Mouse (Mus musculus): ENCODE results near the gene Prss45. TPM values are rescaled to one million over a fixed set of nuclear protein-coding genes. Genes with fewer than 3 reads are reported as not detected.

Prss45 gene
- polyA plus RNA-seq (2014; fragmentation: Nextera tagmentation; extraction: Ambion mirVana), result not detected in 2 replicates

DNA sequence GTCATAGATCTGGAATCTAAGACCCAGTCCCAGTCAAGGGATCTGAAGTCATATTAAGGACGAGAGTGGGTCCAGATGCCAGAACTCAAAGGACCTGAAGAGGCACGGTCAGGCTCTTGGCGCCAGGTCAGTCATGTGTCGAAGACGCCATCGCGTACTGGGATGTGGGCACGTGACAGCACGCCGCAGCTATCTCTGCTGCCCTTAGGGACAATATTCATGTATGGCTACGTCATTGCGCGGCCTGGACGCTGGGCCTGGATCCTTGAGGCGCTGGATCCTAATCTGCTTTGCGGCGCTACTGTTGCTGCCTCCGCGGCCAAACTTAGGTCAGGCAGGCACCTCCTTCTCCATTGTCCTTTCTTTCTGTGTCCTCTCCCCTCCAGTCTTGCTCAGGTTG lies at the start of gene Prss45:
Prss45 (plus strand) TSS at position 178 of the 400 bp plus-strand sequence.
- 73% methylated on average over 19 of the region's 19 CpGs for WGBS
- Histone ChIP-seq H3K27ac (replicated peaks; ENCODE audit: low read depth, low read length) (no peak within 1 kb of the TSS), H3K36me3 (ENCODE audit: control insufficient read depth, insufficient read depth, low read length) (no peaks in the 10 kb centered on the region), H3K9ac (ENCODE audit: low read length) (no peak within 1 kb of the TSS), H3K4me1 (ENCODE audit: control insufficient read depth, insufficient read depth, low read length) (no peaks in the 10 kb centered on the region), H3K4me3 (ENCODE audit: low read depth, low read length) (no peak within 1 kb of the TSS), H3K27me3 (ENCODE audit: control insufficient read depth, insufficient read depth, low read length) (no peaks in the 10 kb centered on the region), H3K9me3 (ENCODE audit: control insufficient read depth, low read length) (no peaks in the 10 kb centered on the region), H3K4me2 (ENCODE audit: low read depth, severe bottlenecking) (no peak within 1 kb of the TSS)
- ATAC-seq (ENCODE audit: insufficient number of reproducible peaks, low FRiP score, low TSS enrichment, low read depth) (no peak), DNase-seq (ENCODE audit: low spot score) (no peak)

DNA sequence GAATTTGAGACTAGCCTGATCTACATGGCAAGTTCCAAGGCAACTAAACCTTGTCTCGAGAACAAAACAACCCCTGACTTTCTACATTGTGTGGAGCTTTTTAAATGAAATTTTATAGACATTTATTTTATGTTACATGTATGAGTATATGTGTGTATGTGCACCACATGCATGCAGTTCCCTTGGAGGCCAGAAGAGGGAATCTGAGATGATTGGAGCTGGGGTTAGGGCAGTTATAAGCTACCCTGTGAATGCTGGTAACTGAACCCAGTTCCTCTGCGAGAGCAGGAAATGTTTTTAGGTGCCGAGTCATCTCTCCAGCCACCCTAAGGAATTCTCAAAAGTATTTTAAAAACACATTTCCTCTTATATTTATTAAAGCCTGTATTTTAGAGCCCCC lies 46.2 kb upstream of the Prss45 start:
- H3K9me3 ChIP-seq (ENCODE audit: control insufficient read depth, low read length), result no peaks in the 10 kb centered on the region; the same call in 1 of the 2 replicates
- ATAC-seq (ENCODE audit: insufficient number of reproducible peaks, low FRiP score, low TSS enrichment, low read depth) (no peak), DNase-seq (ENCODE audit: low spot score) (no peak)
- no peak overlapping the region for H3K4me2 ChIP-seq (ENCODE audit: low read depth, severe bottlenecking)
- no peak overlapping the region for H3K9ac ChIP-seq (ENCODE audit: low read length)
- no peaks in the 10 kb centered on the region for H3K36me3 ChIP-seq (ENCODE audit: control insufficient read depth, insufficient read depth, low read length)
- WGBS, result 92% methylated on average over 3 of the region's 3 CpGs
- H3K27ac ChIP-seq (replicated peaks; ENCODE audit: low read depth, low read length), result no peak overlapping the region
- H3K4me3 ChIP-seq (ENCODE audit: low read depth, low read length), result no peak overlapping the region
- no peaks in the 10 kb centered on the region for H3K4me1 ChIP-seq (ENCODE audit: control insufficient read depth, insufficient read depth, low read length)
- H3K27me3 ChIP-seq (ENCODE audit: control insufficient read depth, insufficient read depth, low read length), result no peaks in the 10 kb centered on the region

DNA sequence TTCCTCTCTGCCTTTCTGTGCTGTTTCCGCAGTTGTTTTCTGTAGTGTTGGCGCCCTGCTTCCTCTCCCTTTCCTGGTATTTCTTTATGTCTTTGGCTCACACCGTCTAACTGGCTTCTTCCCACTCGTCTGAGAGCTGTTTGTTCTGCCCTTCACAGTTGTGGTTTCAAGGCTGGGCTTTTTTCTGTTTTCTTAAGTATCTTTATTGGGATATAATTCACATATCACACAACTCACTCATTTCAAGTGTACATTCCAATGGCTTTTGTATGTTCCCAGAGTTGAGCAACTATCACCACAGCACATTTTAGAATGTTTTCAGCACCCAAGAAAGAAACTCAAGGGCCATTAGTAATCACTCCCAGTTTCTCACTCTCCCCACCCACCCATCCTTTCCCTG lies 43.9 kb upstream of the Prss45 start:
- 71% methylated on average over 4 of the region's 4 CpGs for WGBS
- Histone ChIP-seq H3K9ac (ENCODE audit: low read length) (no peak overlapping the region), H3K27ac (replicated peaks; ENCODE audit: low read depth, low read length) (no peak overlapping the region), H3K9me3 (ENCODE audit: control insufficient read depth, low read length) (no peaks in the 10 kb centered on the region; the same call in 1 of the 2 replicates), H3K4me2 (ENCODE audit: low read depth, severe bottlenecking) (no peak overlapping the region), H3K36me3 (ENCODE audit: control insufficient read depth, insufficient read depth, low read length) (no peaks in the 10 kb centered on the region), H3K27me3 (ENCODE audit: control insufficient read depth, insufficient read depth, low read length) (no peaks in the 10 kb centered on the region), H3K4me1 (ENCODE audit: control insufficient read depth, insufficient read depth, low read length) (no peaks in the 10 kb centered on the region), H3K4me3 (ENCODE audit: low read depth, low read length) (no peak overlapping the region)
- DNase-seq (ENCODE audit: low spot score), result no peak
- no peak for ATAC-seq (ENCODE audit: insufficient number of reproducible peaks, low FRiP score, low TSS enrichment, low read depth)

DNA sequence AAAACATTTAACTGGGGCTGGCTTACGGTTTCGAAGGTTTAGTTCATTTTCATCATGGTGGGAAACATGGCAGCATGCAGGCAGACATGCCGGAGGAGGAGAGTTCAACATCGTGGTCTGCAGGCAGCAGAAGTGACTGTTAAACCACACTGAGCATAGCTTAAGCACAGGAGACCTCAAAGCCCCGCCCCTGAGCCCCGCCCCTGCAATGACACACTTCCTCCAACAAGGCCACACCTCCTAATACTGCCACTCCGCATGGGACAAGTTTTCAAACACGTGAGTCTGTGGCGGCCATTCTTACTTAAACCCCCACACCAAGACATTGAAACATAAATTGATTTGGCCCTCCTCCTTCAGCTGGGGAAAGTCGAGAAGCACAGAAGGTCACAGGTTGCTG lies 37.4 kb upstream of the Prss45 start:
- Histone ChIP-seq H3K4me1 (ENCODE audit: control insufficient read depth, insufficient read depth, low read length) (no peaks in the 10 kb centered on the region), H3K4me2 (ENCODE audit: low read depth, severe bottlenecking) (no peak overlapping the region), H3K4me3 (ENCODE audit: low read depth, low read length) (no peak overlapping the region), H3K27me3 (ENCODE audit: control insufficient read depth, insufficient read depth, low read length) (no peaks in the 10 kb centered on the region), H3K27ac (replicated peaks; ENCODE audit: low read depth, low read length) (no peak overlapping the region), H3K36me3 (ENCODE audit: control insufficient read depth, insufficient read depth, low read length) (no peaks in the 10 kb centered on the region), H3K9me3 (ENCODE audit: control insufficient read depth, low read length) (no peaks in the 10 kb centered on the region), H3K9ac (ENCODE audit: low read length) (no peak overlapping the region)
- WGBS, result 82% methylated on average over 10 of the region's 10 CpGs
- no peak for DNase-seq (ENCODE audit: low spot score)
- ATAC-seq (ENCODE audit: insufficient number of reproducible peaks, low FRiP score, low TSS enrichment, low read depth), result no peak

DNA sequence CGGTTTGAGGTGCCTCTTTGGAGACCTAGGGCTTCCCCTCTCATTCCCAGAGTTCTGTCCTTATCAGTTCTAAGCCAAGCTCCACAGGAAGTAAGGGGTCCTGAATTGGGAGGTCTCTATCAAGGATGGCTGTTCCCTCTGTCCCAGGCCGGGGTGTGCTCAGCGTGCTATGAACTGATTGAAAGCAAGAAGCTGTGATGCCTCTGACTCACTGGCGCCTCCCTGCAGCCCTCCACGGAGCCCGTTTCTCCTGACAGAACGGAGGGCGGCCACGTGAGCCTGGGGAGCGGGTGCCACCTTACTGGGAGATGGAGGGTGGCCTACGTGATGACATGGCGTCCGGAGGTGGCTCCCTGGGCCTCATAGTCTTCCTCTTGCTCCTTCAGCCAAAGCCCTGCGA lies 36.5 kb upstream of the Prss45 start, which contains the start of gene Prss42:
Prss42 (plus strand) TSS at position 301 of the 400 bp plus-strand sequence.
- H3K4me3 ChIP-seq (ENCODE audit: low read depth, low read length), result no peak within 1 kb of the TSS
- H3K9me3 ChIP-seq (ENCODE audit: control insufficient read depth, low read length), result no peaks in the 10 kb centered on the region
- no peaks in the 10 kb centered on the region for H3K4me1 ChIP-seq (ENCODE audit: control insufficient read depth, insufficient read depth, low read length)
- H3K4me2 ChIP-seq (ENCODE audit: low read depth, severe bottlenecking), result no peak within 1 kb of the TSS
- ATAC-seq (ENCODE audit: insufficient number of reproducible peaks, low FRiP score, low TSS enrichment, low read depth), result no peak
- H3K36me3 ChIP-seq (ENCODE audit: control insufficient read depth, insufficient read depth, low read length), result no peaks in the 10 kb centered on the region
- no peak within 1 kb of the TSS for H3K9ac ChIP-seq (ENCODE audit: low read length)
- H3K27me3 ChIP-seq (ENCODE audit: control insufficient read depth, insufficient read depth, low read length), result no peaks in the 10 kb centered on the region
- no peak within 1 kb of the TSS for H3K27ac ChIP-seq (replicated peaks; ENCODE audit: low read depth, low read length)
- DNase-seq (ENCODE audit: low spot score), result no peak
- 93% methylated on average over 14 of the region's 14 CpGs for WGBS

DNA sequence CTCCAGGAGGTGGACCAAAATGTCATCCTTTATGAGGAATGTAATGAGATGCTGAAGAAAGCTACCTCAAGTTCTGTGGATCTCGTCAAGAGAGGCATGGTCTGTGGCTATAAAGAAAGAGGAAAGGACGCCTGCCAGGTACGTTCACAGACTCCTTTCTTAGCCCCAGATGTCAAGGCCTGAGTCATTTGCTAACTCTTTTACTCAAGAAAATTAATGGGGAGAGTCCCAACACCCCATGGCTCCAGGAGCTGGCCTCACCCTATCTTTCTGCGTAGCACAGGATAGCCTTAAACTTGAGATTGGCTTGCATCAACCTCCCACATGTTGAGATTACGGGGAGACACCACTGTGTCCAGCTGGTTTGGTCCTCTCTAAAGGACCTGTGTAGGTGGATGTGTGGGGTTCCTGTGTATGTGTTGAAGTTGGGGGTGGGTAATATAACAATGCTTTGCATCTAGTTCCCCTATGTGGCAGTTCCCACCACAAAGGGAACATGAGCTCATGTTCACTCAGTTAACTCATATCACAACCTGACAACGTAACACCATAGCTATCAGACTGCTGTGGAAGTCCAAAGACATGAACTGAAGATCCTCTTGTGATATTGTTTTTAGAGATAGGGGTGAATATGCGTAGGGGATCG lies 33.4 kb upstream of the Prss45 start:
- ATAC-seq (ENCODE audit: insufficient number of reproducible peaks, low FRiP score, low TSS enrichment, low read depth) (no peak), DNase-seq (ENCODE audit: low spot score) (no peak)
- Histone ChIP-seq H3K27ac (replicated peaks; ENCODE audit: low read depth, low read length) (no peak overlapping the region), H3K36me3 (ENCODE audit: control insufficient read depth, insufficient read depth, low read length) (no peaks in the 10 kb centered on the region), H3K4me3 (ENCODE audit: low read depth, low read length) (no peak overlapping the region), H3K9ac (ENCODE audit: low read length) (no peak overlapping the region), H3K4me1 (ENCODE audit: control insufficient read depth, insufficient read depth, low read length) (no peaks in the 10 kb centered on the region), H3K9me3 (ENCODE audit: control insufficient read depth, low read length) (no peaks in the 10 kb centered on the region), H3K27me3 (ENCODE audit: control insufficient read depth, insufficient read depth, low read length) (no peaks in the 10 kb centered on the region), H3K4me2 (ENCODE audit: low read depth, severe bottlenecking) (no peak overlapping the region)
- 88% methylated on average over 8 of the region's 8 CpGs for WGBS

DNA sequence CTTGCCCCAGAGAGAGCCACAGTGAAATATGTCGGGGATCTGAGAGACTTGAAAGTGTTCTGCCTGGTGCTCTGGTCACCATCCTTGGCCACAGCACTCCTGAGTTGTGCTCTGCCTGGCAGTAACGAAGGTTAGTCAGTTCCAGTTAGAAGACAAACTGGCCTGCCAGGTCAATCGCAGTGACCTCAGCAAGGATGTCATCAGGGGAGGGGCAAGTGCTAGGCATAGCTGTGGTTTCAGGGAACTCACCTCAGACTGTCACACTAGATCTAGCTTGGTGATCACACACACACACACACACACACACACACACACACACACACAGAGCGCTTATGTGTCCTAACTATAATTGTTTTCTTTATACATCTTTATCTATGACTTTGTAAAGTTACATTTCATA lies 31.1 kb upstream of the Prss45 start:
- ATAC-seq (ENCODE audit: insufficient number of reproducible peaks, low FRiP score, low TSS enrichment, low read depth), result no peak
- H3K36me3 ChIP-seq (ENCODE audit: control insufficient read depth, insufficient read depth, low read length), result no peaks in the 10 kb centered on the region
- no peak for DNase-seq (ENCODE audit: low spot score)
- no peak overlapping the region for H3K4me3 ChIP-seq (ENCODE audit: low read depth, low read length)
- WGBS, result 63% methylated on average over 4 of the region's 4 CpGs
- no peaks in the 10 kb centered on the region for H3K4me1 ChIP-seq (ENCODE audit: control insufficient read depth, insufficient read depth, low read length)
- H3K9ac ChIP-seq (ENCODE audit: low read length), result no peak overlapping the region
- H3K9me3 ChIP-seq (ENCODE audit: control insufficient read depth, low read length), result no peaks in the 10 kb centered on the region
- H3K27ac ChIP-seq (replicated peaks; ENCODE audit: low read depth, low read length), result no peak overlapping the region
- no peaks in the 10 kb centered on the region for H3K27me3 ChIP-seq (ENCODE audit: control insufficient read depth, insufficient read depth, low read length)
- no peak overlapping the region for H3K4me2 ChIP-seq (ENCODE audit: low read depth, severe bottlenecking)

DNA sequence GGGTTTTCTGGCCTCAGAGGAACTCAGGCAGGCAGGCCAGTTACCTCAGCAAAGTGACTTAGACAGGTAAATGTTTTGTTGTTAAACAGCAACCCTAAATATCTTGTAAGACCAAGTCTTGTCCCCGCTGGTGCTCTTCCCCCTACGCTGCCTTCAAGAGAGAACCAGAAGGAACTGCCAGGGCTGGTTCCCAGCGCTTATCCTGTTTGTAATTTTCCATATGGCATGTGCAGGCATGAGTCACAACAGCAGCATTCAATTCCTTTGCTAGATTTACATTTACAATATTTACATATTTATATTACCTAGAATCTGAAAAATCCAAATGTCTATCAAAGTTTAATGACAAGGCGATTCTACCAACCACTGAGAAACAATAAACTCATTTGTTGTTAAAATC lies 24.3 kb upstream of the Prss45 start:
- H3K27ac ChIP-seq (replicated peaks; ENCODE audit: low read depth, low read length), result no peak overlapping the region
- H3K4me2 ChIP-seq (ENCODE audit: low read depth, severe bottlenecking), result no peak overlapping the region
- H3K4me3 ChIP-seq (ENCODE audit: low read depth, low read length), result no peak overlapping the region
- no peak overlapping the region for H3K9ac ChIP-seq (ENCODE audit: low read length)
- H3K27me3 ChIP-seq (ENCODE audit: control insufficient read depth, insufficient read depth, low read length), result no peaks in the 10 kb centered on the region
- H3K9me3 ChIP-seq (ENCODE audit: control insufficient read depth, low read length), result no peaks in the 10 kb centered on the region
- no peaks in the 10 kb centered on the region for H3K36me3 ChIP-seq (ENCODE audit: control insufficient read depth, insufficient read depth, low read length)
- DNase-seq (ENCODE audit: low spot score) (no peak), ATAC-seq (ENCODE audit: insufficient number of reproducible peaks, low FRiP score, low TSS enrichment, low read depth) (no peak)
- 84% methylated on average over 4 of the region's 4 CpGs for WGBS
- no peaks in the 10 kb centered on the region for H3K4me1 ChIP-seq (ENCODE audit: control insufficient read depth, insufficient read depth, low read length)

DNA sequence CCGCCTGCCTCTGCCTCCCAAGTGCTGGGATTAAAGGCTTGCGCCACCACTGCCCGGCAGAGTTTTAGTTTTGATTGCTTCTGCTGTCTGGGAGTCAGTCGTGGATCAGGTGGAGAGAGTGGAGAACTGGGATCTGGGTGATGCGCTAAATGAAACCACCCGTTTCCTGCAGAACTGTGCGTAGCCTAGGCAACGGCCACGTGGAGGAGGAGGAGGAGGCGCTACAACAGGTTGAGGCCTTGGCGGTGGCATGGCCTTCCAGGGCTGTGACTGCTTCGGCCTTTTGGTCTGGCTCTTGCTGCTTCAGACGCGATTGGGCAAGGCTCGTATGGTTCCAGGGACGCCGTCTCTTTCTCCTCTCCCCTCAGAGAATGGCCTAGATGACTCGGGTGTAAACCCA lies 20.6 kb upstream of the Prss45 start, which contains the start of gene Prss44:
Prss44 (plus strand) TSS at position 206 of the 400 bp plus-strand sequence.
- no peak for DNase-seq (ENCODE audit: low spot score)
- WGBS, result 52% methylated on average over 18 of the region's 18 CpGs
- no peak within 1 kb of the TSS for H3K4me2 ChIP-seq (ENCODE audit: low read depth, severe bottlenecking)

More for the DNA sequence above, 20.6 kb upstream of the Prss45 start, which contains the start of gene Prss44:
- Histone ChIP-seq H3K36me3 (ENCODE audit: control insufficient read depth, insufficient read depth, low read length) (no peaks in the 10 kb centered on the region), H3K9me3 (ENCODE audit: control insufficient read depth, low read length) (no peaks in the 10 kb centered on the region), H3K9ac (ENCODE audit: low read length) (no peak within 1 kb of the TSS), H3K27me3 (ENCODE audit: control insufficient read depth, insufficient read depth, low read length) (no peaks in the 10 kb centered on the region), H3K4me1 (ENCODE audit: control insufficient read depth, insufficient read depth, low read length) (no peaks in the 10 kb centered on the region), H3K4me3 (ENCODE audit: low read depth, low read length) (no peak within 1 kb of the TSS), H3K27ac (replicated peaks; ENCODE audit: low read depth, low read length) (no peak within 1 kb of the TSS)
- no peak for ATAC-seq (ENCODE audit: insufficient number of reproducible peaks, low FRiP score, low TSS enrichment, low read depth)
